Mouse (Mus musculus): ENCODE measurements around the gene C1qtnf3.

DNA sequence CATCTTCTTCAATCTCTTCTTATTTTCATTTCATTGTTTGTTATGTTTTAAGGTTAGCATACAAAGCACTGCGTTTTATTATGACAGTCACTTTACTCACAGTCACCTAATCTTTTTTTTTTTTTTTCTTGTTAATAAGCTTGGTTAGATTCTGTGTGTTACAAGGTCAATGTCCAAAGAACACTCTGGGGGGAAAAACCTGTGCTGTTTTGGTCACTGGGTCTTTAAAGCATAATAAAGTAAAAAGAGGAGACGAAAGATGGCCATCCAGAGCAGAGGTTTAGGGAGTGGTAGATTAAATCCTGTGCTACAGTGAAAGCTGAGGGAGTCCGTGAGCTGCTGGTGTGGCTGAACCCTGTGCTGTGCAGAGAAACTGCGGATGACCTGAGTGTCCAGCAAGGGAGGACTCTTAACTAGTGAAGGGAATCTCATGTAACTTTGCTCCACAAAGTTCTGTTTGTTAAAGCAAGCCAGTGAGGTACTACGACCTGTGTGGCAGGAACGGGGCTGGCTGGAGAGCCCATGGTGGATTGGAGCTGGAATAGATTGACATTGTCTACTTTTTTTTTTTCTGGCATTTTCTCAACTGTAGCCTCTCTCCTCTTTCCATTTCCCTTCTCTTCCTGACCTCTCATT is 2.4 kb downstream of the C1qtnf3 start:
- TF ChIP-seq POLR2A (IDR thresholded peaks at IDR 0.05; ENCODE audit: extremely low read depth, insufficient read depth, low read length) (no peak), CTCF (IDR thresholded peaks at IDR 0.05; ENCODE audit: low read depth, low read length) (no peak)
